Mouse (Mus musculus): ENCODE data around the gene Dnttip1. TPM values are rescaled to one million over a fixed set of nuclear protein-coding genes. Genes with fewer than 3 reads are reported as not detected.
"Not testable (repeated sequence)": the region's sequence is repeated elsewhere in the genome, so short reads cannot be mapped to it uniquely, and the experiment has no call there.

The Dnttip1 gene
- polyA plus RNA-seq (2012; ENCODE audit: insufficient read depth, insufficient read length, missing spikeins) = 33.4 and 33.7 TPM in 2 replicates

GRCm38 (mm10) chr2:164745843-164746479 lies at the start of gene Dnttip1, which contains the start of gene Wfdc3:
Gene Dnttip1, plus strand, starts transcription at chr2:164745983.
Gene Wfdc3, minus strand, starts transcription at chr2:164745931.
- no peak for TF ChIP-seq CTCF (IDR thresholded peaks at IDR 0.05; ENCODE audit: low read depth, low read length)
- TF ChIP-seq POLR2A (IDR thresholded peaks at IDR 0.05; ENCODE audit: borderline replicate concordance, low read depth, low read length) = no peak
- peak within 1 kb of the TSS; percentile 96 for H3K4me3 ChIP-seq (ENCODE audit: insufficient read depth, low read length)
- peaks cover 21% of the 10 kb centered on the region for H3K4me1 ChIP-seq (ENCODE audit: control insufficient read depth, insufficient read depth, low read length)
- peak within 1 kb of the TSS; percentile 25; the same call in 1 of the 2 replicates for H3K27ac ChIP-seq (ENCODE audit: insufficient read depth, low read depth, low read length)

DNA sequence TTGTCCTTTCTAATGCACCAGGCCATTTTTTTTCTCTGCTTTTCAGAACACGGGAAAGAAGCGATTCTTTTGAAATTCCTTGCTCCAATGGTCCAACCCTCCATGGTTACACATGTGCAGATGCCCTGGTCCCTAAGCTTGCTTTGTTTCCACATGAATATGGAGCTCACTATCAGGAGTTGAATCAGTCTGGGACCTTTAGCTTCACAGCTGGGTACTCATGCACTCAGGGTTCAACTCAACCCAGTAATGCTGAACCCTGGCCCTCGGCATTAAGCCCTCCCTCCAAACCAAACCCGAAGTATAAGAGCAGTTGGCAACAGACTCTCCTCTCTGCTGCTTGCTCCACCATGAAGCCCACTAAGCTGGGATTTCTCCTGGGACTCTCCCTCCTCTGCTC lies 47.6 kb upstream of the Dnttip1 start, which contains the start of gene Spint4:
TSS of gene Spint4 (plus strand) at position 301 of the 400 bp plus-strand sequence.
- Histone ChIP-seq H3K4me1 (ENCODE audit: control insufficient read depth, insufficient read depth, low read length) (no peaks in the 10 kb centered on the region), H3K4me3 (ENCODE audit: insufficient read depth, low read length) (no peak within 1 kb of the TSS), H3K27ac (ENCODE audit: insufficient read depth, low read depth, low read length) (no peak within 1 kb of the TSS)
- no peak for TF ChIP-seq POLR2A (IDR thresholded peaks at IDR 0.05; ENCODE audit: borderline replicate concordance, low read depth, low read length)
- TF ChIP-seq CTCF (IDR thresholded peaks at IDR 0.05; ENCODE audit: low read depth, low read length) = no peak

DNA sequence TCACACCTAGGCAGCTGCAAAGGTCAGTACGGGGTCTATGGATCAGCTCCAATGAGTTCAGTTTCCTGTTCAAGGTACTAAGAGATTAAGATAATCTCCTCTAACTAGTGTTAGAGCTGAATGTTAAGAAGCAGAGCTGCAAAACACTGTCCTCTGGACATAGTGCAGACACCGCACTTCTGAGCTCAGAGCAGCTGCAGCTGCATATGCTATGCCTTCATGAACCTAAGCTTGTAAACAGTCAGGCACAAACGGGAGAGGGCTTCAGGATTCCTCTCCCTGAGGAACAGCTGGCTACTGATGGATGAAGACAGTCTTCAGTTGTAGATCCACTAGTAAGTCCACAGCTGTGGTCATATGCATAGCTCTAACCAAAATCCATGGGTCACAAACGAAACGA lies 44.8 kb upstream of the Dnttip1 start:
- no peaks in the 10 kb centered on the region for H3K4me1 ChIP-seq (ENCODE audit: control insufficient read depth, insufficient read depth, low read length)
- H3K27ac ChIP-seq (ENCODE audit: insufficient read depth, low read depth, low read length) = no peak overlapping the region

DNA sequence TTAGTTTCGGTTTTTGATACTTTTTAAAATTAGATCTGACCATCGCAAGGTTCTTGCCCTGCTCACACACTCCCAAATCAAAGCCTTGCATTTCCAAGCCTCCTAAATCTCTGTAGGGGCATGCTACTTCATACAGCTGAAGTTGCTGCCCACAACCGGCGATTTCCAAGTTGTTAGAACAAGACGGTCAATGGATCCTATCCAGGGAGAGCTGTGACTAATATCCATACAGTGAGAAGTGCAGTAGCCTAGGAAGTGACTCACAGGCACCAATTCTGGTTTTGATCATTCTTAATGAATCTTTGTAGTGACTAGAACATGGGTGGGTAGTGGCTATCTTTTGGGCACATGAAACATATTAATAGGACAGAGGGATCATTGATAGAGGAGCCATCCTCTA lies 44.0 kb upstream of the Dnttip1 start:
- Histone ChIP-seq H3K27ac (ENCODE audit: insufficient read depth, low read depth, low read length) (no peak overlapping the region), H3K4me3 (ENCODE audit: insufficient read depth, low read length) (no peak overlapping the region), H3K4me1 (ENCODE audit: control insufficient read depth, insufficient read depth, low read length) (no peaks in the 10 kb centered on the region)
- TF ChIP-seq POLR2A (IDR thresholded peaks at IDR 0.05; ENCODE audit: borderline replicate concordance, low read depth, low read length) = no peak
- TF ChIP-seq CTCF (IDR thresholded peaks at IDR 0.05; ENCODE audit: low read depth, low read length) = no peak

More for the DNA sequence above, 44.8 kb upstream of the Dnttip1 start:
- no peak overlapping the region for H3K4me3 ChIP-seq (ENCODE audit: insufficient read depth, low read length)
- TF ChIP-seq POLR2A (IDR thresholded peaks at IDR 0.05; ENCODE audit: borderline replicate concordance, low read depth, low read length) (no peak), CTCF (IDR thresholded peaks at IDR 0.05; ENCODE audit: low read depth, low read length) (no peak)

GRCm38 (mm10) chr2:164704235-164704634 lies 41.5 kb upstream of the Dnttip1 start:
- no peak overlapping the region for H3K27ac ChIP-seq (ENCODE audit: insufficient read depth, low read depth, low read length)
- no peak overlapping the region for H3K4me3 ChIP-seq (ENCODE audit: insufficient read depth, low read length)
- no peaks in the 10 kb centered on the region for H3K4me1 ChIP-seq (ENCODE audit: control insufficient read depth, insufficient read depth, low read length)
- TF ChIP-seq POLR2A (IDR thresholded peaks at IDR 0.05; ENCODE audit: borderline replicate concordance, low read depth, low read length) (no peak), CTCF (IDR thresholded peaks at IDR 0.05; ENCODE audit: low read depth, low read length) (no peak)

GRCm38 (mm10) chr2:164705328-164705727 lies 40.5 kb upstream of the Dnttip1 start:
- Histone ChIP-seq H3K27ac (ENCODE audit: insufficient read depth, low read depth, low read length) (no peak overlapping the region), H3K4me3 (ENCODE audit: insufficient read depth, low read length) (no peak overlapping the region), H3K4me1 (ENCODE audit: control insufficient read depth, insufficient read depth, low read length) (no peaks in the 10 kb centered on the region)
- no peak for TF ChIP-seq POLR2A (IDR thresholded peaks at IDR 0.05; ENCODE audit: borderline replicate concordance, low read depth, low read length)
- no peak for TF ChIP-seq CTCF (IDR thresholded peaks at IDR 0.05; ENCODE audit: low read depth, low read length)

DNA sequence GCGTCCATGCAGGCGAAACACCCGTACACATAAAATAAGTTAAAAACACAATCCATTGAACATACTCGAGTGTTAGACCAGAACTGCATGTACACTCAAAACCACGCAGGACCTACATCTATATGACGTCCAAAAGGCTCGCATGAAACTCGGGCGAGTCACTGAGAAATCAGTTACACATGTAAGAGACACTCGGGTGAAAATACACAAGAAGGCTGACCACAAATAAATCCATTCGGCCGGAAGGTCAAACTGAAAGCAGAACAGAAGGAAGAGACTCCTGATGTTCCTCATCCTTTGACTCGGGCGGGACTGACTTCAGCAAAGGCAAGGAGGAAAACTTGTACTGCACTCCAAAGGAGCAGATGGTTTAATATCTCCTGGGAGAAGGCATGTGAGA lies 39.8 kb upstream of the Dnttip1 start:
- Histone ChIP-seq H3K4me3 (ENCODE audit: insufficient read depth, low read length) (no peak overlapping the region), H3K27ac (ENCODE audit: insufficient read depth, low read depth, low read length) (no peak overlapping the region), H3K4me1 (ENCODE audit: control insufficient read depth, insufficient read depth, low read length) (no peaks in the 10 kb centered on the region)
- TF ChIP-seq POLR2A (IDR thresholded peaks at IDR 0.05; ENCODE audit: borderline replicate concordance, low read depth, low read length) (no peak), CTCF (IDR thresholded peaks at IDR 0.05; ENCODE audit: low read depth, low read length) (no peak)

GRCm38 (mm10) chr2:164715005-164715404 lies 30.8 kb upstream of the Dnttip1 start, which contains the start of gene Spint5:
Gene Spint5, plus strand, starts transcription at chr2:164715305.
- Histone ChIP-seq H3K4me3 (ENCODE audit: insufficient read depth, low read length) (no peak within 1 kb of the TSS), H3K4me1 (ENCODE audit: control insufficient read depth, insufficient read depth, low read length) (no peaks in the 10 kb centered on the region), H3K27ac (ENCODE audit: insufficient read depth, low read depth, low read length) (no peak within 1 kb of the TSS)
- TF ChIP-seq POLR2A (IDR thresholded peaks at IDR 0.05; ENCODE audit: borderline replicate concordance, low read depth, low read length) (no peak), CTCF (IDR thresholded peaks at IDR 0.05; ENCODE audit: low read depth, low read length) (no peak)

- not testable (repeated sequence) for H3K4me1 ChIP-seq (ENCODE audit: control insufficient read depth, insufficient read depth, low read length); H3K27ac ChIP-seq (ENCODE audit: insufficient read depth, low read depth, low read length); H3K4me3 ChIP-seq (ENCODE audit: insufficient read depth, low read length)
Observed at GRCm38 (mm10) chr2:164716194-164716786, 29.5 kb upstream of the Dnttip1 start.

GRCm38 (mm10) chr2:164723276-164723675 lies 22.5 kb upstream of the Dnttip1 start:
- no peak overlapping the region for H3K27ac ChIP-seq (ENCODE audit: insufficient read depth, low read depth, low read length)
- no peak overlapping the region for H3K4me3 ChIP-seq (ENCODE audit: insufficient read depth, low read length)
- TF ChIP-seq CTCF (IDR thresholded peaks at IDR 0.05; ENCODE audit: low read depth, low read length) = no peak
- H3K4me1 ChIP-seq (ENCODE audit: control insufficient read depth, insufficient read depth, low read length) = no peaks in the 10 kb centered on the region
